Mouse (Mus musculus) brown adipose tissue, adult 24 weeks (tissue): Measurements from ENCODE around the gene Ajap1. TPM values are rescaled to one million over a fixed set of nuclear protein-coding genes. Genes with fewer than 3 reads are reported as not detected.

Experiments
- H3K27ac ChIP-seq: fragments of 200-500 bp; replicated peaks from 2 replicates; pipeline ENCODE4 v1.5.1; 2012; ENCODE audit warnings: low read depth, mild to moderate bottlenecking, low read length
- H3K4me1 ChIP-seq: fragments of 200-500 bp; 2 replicates; pipeline ENCODE4 v1.6.1; 2012; ENCODE audit warnings: low read length, mixed read lengths; ENCODE audit not compliant: control insufficient read depth, insufficient read depth, insufficient read length
- H3K4me3 ChIP-seq: fragments of 200-500 bp; 2 replicates; pipeline ENCODE4 v1.5.1; 2012; ENCODE audit warnings: low read depth, mild to moderate bottlenecking, low read length, moderate library complexity; ENCODE audit not compliant: insufficient read depth
- polyA plus RNA-seq: library from polyadenylated mRNA; stranded (reverse); fragments of >200 nt; gene quantifications from 2 replicates; pipeline ENCODE4 v1.2.4, GENCODE M21; 2012; ENCODE audit not compliant: missing spikeins, insufficient read depth, insufficient read length

Ajap1 gene
- polyA plus RNA-seq, 1 experiment = not detected

DNA sequence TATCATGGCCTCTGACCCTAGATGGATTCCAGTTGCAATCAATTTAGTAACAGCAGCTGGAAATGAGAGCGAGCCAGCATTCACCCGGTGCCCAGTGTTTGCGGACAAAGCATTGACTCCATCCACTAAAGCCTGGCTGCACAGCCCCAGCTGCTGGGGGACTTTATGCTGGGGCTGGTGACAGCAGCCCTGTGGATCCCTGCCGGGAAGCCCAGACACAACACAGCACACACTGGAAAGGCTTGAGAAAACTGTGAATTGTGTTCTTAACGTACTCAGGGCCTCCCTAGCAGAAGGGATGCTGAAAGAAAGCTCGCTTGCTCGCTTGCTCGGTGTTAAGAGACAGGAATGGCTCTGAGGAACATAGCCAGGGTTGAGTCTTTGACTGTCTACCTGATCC is 3.5 kb downstream of the Ajap1 start:
- no peaks in the 10 kb centered on the region for H3K4me1 ChIP-seq
- H3K27ac ChIP-seq = no peak overlapping the region
- H3K4me3 ChIP-seq = no peak overlapping the region

DNA sequence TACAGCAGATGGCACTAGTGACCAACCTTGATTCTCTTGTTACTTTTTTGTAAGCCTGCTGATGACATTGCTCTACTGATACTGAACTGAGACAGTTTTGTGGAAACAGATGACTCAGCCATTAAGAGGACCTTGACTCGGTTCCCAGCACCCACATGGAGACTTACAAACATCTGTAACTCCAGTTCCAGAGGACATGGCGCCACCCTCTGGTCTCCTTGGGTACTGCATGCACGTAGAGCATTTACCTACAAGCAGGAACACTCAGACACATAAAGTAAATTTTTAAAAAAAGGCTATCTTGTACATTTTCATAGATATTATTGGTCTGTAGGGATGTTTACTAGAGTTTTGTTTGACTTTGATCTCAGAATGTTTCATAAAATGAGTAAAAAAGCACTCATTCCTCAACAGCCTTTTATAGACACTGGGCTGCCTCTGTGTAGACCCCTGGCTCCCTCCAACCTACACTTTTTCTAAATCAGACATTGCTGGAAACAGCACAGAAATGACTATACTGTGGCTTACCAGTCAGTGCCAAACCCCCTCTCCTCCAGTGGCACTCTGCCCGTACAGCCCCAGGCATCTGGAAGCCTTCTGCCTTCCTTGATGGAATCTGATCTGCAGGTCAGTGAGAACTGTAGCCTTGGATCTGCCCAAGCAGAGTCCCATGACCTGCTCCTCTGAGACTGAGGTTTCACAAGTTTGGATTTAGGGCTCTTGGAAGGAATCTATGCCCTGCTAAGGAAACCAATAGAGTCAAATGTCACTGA is 8.9 kb downstream of the Ajap1 start:
- no peaks in the 10 kb centered on the region for H3K4me1 ChIP-seq
- H3K27ac ChIP-seq = no peak overlapping the region
- no peak overlapping the region for H3K4me3 ChIP-seq

DNA sequence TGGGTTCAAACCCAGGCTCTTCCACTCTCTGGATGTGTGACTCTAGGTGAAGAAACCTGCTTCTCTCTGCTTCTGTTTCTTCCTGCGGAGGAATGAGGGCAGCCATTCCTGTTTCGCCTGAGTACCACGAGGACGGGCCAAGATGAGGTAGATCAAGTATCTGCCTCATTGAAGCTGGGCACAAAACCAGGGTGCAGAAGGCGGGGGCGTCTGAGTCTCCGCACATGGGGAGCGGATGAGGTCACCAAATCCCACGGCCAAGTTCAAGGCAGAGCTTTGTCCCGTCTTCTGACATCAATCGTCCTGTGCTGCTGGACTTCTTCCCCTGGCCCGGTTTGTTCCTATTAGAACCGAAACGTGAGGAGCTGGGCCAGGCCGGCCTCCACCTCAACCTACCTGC is 12.9 kb downstream of the Ajap1 start:
- no peak overlapping the region for H3K4me3 ChIP-seq
- no peaks in the 10 kb centered on the region for H3K4me1 ChIP-seq
- H3K27ac ChIP-seq = no peak overlapping the region

GRCm38 (mm10) chr4:153459934-153460333 is 22.7 kb downstream of the Ajap1 start:
- H3K4me3 ChIP-seq = no peak overlapping the region
- H3K27ac ChIP-seq = no peak overlapping the region
- H3K4me1 ChIP-seq = no peaks in the 10 kb centered on the region

- H3K4me3 ChIP-seq = no peak overlapping the region
- H3K4me1 ChIP-seq = no peaks in the 10 kb centered on the region
- no peak overlapping the region for H3K27ac ChIP-seq
Observed at GRCm38 (mm10) chr4:153459503-153459902, 23.1 kb downstream of the Ajap1 start.

- Histone ChIP-seq H3K4me1 (no peaks in the 10 kb centered on the region), H3K4me3 (no peak overlapping the region), H3K27ac (no peak overlapping the region)
Observed at GRCm38 (mm10) chr4:153458821-153459220, 23.8 kb downstream of the Ajap1 start.

- H3K4me3 ChIP-seq = no peak overlapping the region
- H3K4me1 ChIP-seq = no peaks in the 10 kb centered on the region
- H3K27ac ChIP-seq = no peak overlapping the region
Observed at GRCm38 (mm10) chr4:153453496-153453895, 29.1 kb downstream of the Ajap1 start.

GRCm38 (mm10) chr4:153451516-153451915 is 31.1 kb downstream of the Ajap1 start:
- Histone ChIP-seq H3K4me1 (no peaks in the 10 kb centered on the region), H3K27ac (no peak overlapping the region), H3K4me3 (no peak overlapping the region)

DNA sequence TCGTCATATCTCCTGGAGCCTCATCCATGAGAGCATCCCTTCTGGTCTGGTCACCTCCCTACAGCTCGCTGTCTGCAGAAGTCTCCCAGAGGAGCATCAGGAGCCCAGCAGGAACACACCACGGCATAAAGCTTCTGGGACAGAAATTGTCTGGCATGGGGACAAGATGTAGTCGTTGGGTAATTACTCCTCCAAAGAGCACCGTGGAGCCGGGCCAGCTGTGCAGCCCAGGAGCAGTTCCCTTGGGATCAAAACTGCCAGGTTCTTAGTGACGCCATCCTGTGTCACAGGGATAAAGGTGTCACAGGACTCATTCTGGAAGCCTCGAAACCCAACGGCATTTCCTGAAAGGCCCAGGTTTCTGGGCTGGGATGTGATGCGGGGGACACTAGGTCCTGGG is 40.1 kb downstream of the Ajap1 start:
- no peaks in the 10 kb centered on the region for H3K4me1 ChIP-seq
- no peak overlapping the region for H3K4me3 ChIP-seq
- no peak overlapping the region for H3K27ac ChIP-seq

GRCm38 (mm10) chr4:153439868-153440267 is 42.7 kb downstream of the Ajap1 start:
- H3K4me3 ChIP-seq = no peak overlapping the region
- no peaks in the 10 kb centered on the region for H3K4me1 ChIP-seq
- no peak overlapping the region for H3K27ac ChIP-seq

- Histone ChIP-seq H3K4me3 (no peak overlapping the region), H3K4me1 (no peaks in the 10 kb centered on the region), H3K27ac (no peak overlapping the region)
Observed at GRCm38 (mm10) chr4:153439031-153439430, 43.6 kb downstream of the Ajap1 start.

GRCm38 (mm10) chr4:153437196-153437595 is 45.4 kb downstream of the Ajap1 start:
- Histone ChIP-seq H3K4me1 (no peaks in the 10 kb centered on the region), H3K27ac (no peak overlapping the region), H3K4me3 (no peak overlapping the region)

- no peak overlapping the region for H3K4me3 ChIP-seq
- H3K4me1 ChIP-seq = no peaks in the 10 kb centered on the region
- H3K27ac ChIP-seq = no peak overlapping the region
Observed at GRCm38 (mm10) chr4:153435917-153436316, 46.7 kb downstream of the Ajap1 start.

DNA sequence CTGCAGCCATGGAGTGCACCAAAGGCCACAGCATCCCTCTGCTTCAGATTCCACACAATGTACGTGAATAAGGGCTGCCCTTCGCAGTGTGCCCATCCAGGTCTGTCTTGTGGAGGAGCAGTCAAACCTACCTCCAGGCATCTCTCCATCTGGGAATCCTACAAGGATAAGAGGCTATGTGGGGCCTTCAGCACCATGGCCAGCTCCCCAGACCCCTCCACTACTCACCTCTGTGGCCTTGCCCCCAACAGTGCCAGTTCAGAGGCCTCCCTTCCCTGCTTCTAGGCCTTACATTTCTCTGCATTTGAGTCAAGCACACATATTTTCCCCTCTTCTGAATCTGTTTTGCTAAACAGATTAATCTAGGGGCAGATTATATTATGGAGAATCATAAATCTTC is 52.6 kb downstream of the Ajap1 start:
- Histone ChIP-seq H3K4me3 (no peak overlapping the region), H3K27ac (no peak overlapping the region), H3K4me1 (no peaks in the 10 kb centered on the region)

DNA sequence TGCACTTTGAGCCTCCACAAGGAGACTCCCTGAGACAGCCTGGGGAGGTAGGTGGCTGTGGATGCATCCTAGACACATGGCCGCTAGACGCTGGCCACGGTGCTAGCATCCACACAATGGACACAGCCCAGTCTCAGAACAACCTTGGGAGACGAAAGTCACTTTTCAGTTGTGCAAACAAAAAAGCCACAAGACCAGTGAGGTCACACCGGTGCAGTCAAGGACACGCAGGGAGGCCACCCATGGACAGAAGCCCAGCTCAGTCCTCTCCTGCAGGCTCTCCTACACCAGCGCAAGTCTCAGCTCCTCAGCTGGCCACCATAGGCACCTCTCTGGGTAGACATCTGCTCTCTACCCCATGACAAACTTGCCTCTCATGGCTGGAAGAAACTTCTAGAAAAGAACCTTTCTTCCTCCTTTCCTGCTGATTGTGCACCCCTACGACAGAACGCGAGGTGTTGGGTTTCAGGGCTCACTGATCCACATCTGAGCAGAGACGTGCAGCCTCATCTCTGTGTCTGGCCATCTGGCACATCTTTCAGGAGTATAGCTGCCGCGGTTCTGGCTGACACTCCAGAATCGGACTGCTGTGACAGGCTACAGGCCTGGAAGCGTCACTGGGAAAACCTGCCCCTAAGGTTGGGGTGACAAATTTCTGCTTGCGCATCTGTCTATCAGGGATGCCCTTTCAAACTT is 56.5 kb downstream of the Ajap1 start:
- no peaks in the 10 kb centered on the region for H3K4me1 ChIP-seq
- no peak overlapping the region for H3K27ac ChIP-seq
- H3K4me3 ChIP-seq = no peak overlapping the region

DNA sequence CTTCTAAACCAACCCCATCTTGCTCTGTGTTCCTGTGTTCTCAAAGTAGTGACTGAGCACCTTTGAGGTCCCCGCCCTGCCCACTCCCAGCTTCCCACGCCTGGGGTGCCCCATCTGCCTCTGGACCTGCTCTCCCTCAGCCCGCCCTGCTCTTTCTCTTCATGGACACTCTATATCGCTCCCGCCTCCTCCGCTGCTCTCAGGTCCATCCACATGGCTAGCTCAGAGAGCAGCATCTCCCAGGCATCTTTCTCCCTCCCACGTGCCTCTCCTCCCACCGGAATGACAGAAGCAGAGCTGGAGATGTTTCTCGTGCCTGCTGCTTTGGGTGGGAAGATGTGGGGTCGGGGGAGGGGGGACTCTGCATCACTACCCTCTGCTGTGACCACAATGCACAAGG is 58.3 kb downstream of the Ajap1 start:
- no peak overlapping the region for H3K4me3 ChIP-seq
- no peak overlapping the region for H3K27ac ChIP-seq
- H3K4me1 ChIP-seq = no peaks in the 10 kb centered on the region
